Mouse (Mus musculus) testis, adult 2 months (tissue): Measurements from ENCODE around the gene Afg3l1. TPM values are rescaled to one million over a fixed set of nuclear protein-coding genes. Genes with fewer than 3 reads are reported as not detected.

Experiments used
- H3K27ac ChIP-seq: fragments of 200-500 bp; 2 replicates; pipeline ENCODE4 v1.5.1; 2012; ENCODE audit warnings: low read depth, low read length; ENCODE audit not compliant: control insufficient read depth, insufficient read depth
- H3K27me3 ChIP-seq: fragments of 200-500 bp; 2 replicates; pipeline ENCODE4 v1.6.1; 2012; ENCODE audit warnings: mild to moderate bottlenecking, low read length, moderate library complexity; ENCODE audit not compliant: control insufficient read depth, insufficient read depth
- H3K36me3 ChIP-seq: fragments of 200-500 bp; 2 replicates; pipeline ENCODE4 v1.6.1; 2012; ENCODE audit warnings: mild to moderate bottlenecking, low read length; ENCODE audit not compliant: control insufficient read depth, insufficient read depth
- H3K4me1 ChIP-seq: fragments of 200-500 bp; 2 replicates; pipeline ENCODE4 v1.6.1; 2012; ENCODE audit warnings: low read length; ENCODE audit not compliant: control insufficient read depth, insufficient read depth
- H3K4me3 ChIP-seq: fragments of 200-500 bp; 2 replicates; pipeline ENCODE4 v1.5.1; 2012; ENCODE audit warnings: low read depth, mild to moderate bottlenecking, low read length, moderate library complexity, mixed read lengths; ENCODE audit not compliant: control insufficient read depth
- CTCF ChIP-seq: fragments of 200-500 bp; IDR thresholded peaks from 2 replicates; pipeline ENCODE4 v1.5.1; 2012; ENCODE audit warnings: low read depth, mild to moderate bottlenecking, inconsistent platforms, low read length, moderate library complexity; ENCODE audit not compliant: control insufficient read depth, insufficient read depth, insufficient replicate concordance
- POLR2A ChIP-seq: fragments of 200-500 bp; IDR thresholded peaks from 2 replicates; pipeline ENCODE4 v1.6.1; 2012; ENCODE audit warnings: low read depth, mild to moderate bottlenecking, inconsistent platforms, low read length, moderate library complexity; ENCODE audit not compliant: control insufficient read depth
- polyA plus RNA-seq: library from polyadenylated mRNA; depleted of rRNA; stranded (reverse); fragments of >200 nt; gene quantifications from 2 replicates; pipeline ENCODE4 v1.2.3, GENCODE M21; 2012

The Afg3l1 gene
- polyA plus RNA-seq, 1 experiment, result 30.4 TPM

DNA sequence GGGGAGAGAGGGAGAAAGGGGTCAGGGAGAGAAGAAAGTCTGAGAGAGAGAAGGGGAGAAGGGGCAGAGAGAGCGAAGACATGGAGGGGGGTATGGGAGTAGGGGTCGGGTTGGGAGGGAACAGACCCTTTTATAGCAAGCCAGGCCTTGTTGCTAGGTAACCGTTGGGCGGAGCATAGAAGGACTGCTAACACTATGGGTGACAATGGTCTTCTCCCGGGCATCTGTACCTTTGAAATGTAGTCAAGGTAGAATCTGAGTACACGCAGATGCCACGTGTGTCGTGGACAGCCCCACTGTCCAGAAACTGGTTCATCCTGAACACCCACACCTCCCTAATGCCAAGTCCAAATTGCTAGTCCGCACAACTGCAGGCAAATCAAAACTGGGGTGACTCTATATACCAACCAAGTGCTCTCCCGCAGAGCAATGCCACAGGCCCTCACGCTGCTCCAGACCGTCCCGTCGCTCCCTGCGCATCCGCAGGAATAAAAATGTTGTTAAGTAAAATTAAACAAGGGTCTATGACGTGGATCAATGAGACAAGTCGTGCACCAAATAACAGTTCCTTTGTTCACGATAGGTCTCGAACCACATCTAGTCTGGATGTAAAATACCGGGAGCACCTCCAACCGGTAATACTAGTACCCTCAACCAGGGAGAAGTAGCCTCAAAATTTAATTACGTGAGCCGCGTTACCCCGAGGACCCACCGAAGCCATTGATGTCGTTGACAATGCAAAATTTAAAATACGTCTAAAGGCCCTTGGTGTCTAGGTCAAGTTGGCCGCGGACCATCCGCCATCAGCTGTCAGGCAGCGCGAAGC is 579 bp upstream of the Afg3l1 start:
- H3K27ac ChIP-seq, result peak overlapping the region; percentile 97
- H3K36me3 ChIP-seq, result no peaks in the 10 kb centered on the region
- peaks cover 11% of the 10 kb centered on the region for H3K4me1 ChIP-seq
- no peaks in the 10 kb centered on the region for H3K27me3 ChIP-seq
- H3K4me3 ChIP-seq, result peak overlapping the region; percentile 99
- TF ChIP-seq POLR2A (no peak), CTCF (no peak)

DNA sequence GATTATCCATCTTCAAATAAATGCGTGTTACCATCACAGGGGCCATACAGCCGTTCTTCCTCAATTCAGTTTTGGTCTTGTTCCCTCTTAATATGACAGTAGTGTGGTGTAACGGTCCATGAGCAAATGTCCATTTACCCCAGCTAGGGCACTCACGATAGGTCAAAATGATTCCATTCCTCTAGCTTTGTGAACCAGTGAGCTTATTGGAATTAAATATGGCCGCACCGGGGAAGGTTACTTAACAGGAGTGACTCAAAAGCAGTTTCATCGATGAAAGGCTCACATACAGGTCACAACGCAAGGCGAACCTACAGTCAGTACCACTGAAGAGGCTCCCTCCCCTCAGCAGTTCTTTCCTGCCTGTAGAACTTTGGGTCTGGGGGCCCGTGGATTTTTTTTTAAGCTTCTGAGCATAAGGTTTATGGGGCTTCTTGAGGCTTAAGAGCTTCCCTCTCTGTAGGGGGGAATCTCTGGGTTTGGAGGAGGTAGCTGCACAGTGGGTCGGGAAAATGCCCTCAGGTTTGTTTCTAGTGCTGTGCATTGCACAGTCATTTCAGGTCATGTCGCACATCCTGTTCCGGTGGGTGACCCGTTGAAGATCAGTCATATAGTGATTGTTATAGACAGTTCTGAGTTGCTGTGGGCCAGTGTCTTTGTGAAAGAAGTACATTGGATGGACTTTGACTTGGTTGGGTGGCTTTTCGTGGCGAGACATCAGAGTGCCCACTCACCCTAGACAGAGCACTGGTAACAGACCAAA is 934 bp downstream of the Afg3l1 start:
- H3K36me3 ChIP-seq, result no peaks in the 10 kb centered on the region
- H3K4me3 ChIP-seq, result peak overlapping the region; percentile 99
- peak overlapping the region; percentile 97 for H3K27ac ChIP-seq
- TF ChIP-seq POLR2A (no peak), CTCF (no peak)
- H3K4me1 ChIP-seq, result peaks cover 11% of the 10 kb centered on the region
- H3K27me3 ChIP-seq, result no peaks in the 10 kb centered on the region

DNA sequence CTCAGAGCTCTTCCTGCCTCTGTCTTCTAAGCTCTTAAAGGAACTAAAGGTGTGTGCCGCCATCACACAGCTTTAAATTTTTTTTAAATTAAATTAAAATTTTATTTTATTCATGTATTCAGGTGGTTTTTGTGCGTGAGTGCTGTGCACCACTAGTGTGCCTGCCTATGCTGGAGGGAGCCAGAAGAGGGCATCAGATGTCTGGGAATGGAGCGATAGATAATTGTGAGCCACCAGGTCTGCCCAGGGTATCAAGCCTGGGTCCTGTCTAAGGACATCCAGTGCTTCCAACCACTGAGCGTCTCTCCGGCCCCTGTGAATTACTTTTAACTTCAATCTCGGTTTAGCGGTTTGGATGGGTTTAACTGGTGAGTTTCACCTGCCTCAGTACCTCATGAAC is 4.9 kb downstream of the Afg3l1 start:
- Histone ChIP-seq H3K27ac (no peak overlapping the region), H3K36me3 (no peaks in the 10 kb centered on the region; the same call in none of the 2 replicates), H3K4me3 (no peak overlapping the region), H3K4me1 (peaks cover 4% of the 10 kb centered on the region; the same call in 1 of the 2 replicates), H3K27me3 (no peaks in the 10 kb centered on the region)
- TF ChIP-seq POLR2A (no peak), CTCF (no peak)

DNA sequence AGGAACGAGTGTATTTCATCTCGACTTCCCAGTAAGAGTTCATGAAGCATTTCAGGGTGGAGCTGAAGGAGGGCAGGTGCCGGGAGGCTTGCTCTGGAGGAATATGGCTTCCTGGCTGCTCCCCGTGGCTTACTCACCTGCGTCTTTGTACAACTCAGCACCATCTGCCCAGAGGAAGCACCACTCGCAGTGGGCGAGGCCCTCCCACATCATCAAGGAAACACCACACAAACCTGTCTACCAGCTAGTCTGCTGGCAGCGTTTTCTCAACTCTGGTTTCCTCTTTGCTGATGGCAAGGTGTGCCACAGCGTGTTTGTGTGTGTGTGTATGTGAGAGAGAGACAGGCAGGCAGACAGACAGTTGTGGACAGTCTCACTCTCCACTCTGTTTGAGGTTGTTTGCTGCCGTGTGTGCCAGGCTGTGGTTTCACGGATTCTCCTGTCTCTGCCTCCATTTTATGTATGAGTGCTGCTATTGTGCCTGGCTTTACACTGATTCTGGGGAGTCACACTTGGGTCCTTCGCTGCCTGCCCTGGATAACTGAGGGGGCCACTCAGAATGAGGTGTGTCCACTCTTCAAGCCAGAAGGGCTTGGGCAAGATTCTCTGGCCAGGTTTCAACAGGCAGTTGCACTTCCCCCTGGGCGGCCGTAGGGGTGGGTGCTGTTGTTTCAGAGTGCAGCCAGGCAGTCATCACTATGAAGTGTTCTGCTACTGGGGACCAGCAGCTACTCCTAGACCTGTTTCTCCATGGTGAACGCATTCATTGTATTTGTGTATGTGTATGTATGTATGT is 13.8 kb downstream of the Afg3l1 start:
- Histone ChIP-seq H3K36me3 (peaks cover 15% of the 10 kb centered on the region), H3K27me3 (no peaks in the 10 kb centered on the region), H3K4me1 (no peaks in the 10 kb centered on the region), H3K27ac (no peak overlapping the region), H3K4me3 (no peak overlapping the region)
- no peak for TF ChIP-seq POLR2A
- TF ChIP-seq CTCF, result no peak

DNA sequence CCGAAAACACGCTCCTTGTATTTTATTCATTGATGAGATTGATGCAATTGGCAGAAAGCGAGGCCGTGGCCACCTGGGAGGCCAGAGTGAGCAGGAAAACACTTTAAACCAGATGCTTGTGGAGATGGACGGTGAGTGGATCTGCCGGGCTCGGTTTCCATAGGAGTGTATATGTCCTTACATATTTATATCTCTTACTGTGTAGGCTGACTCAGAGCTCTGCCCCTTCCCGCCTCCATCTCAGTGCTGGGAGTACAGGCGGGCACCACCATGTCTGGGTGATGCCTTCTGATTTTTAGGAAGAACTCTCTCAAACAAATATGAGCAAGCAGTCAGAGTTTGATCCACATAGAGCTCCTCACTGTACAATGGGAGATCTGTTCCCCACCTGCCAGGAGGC is 15.2 kb downstream of the Afg3l1 start:
- TF ChIP-seq CTCF (no peak), POLR2A (no peak)

DNA sequence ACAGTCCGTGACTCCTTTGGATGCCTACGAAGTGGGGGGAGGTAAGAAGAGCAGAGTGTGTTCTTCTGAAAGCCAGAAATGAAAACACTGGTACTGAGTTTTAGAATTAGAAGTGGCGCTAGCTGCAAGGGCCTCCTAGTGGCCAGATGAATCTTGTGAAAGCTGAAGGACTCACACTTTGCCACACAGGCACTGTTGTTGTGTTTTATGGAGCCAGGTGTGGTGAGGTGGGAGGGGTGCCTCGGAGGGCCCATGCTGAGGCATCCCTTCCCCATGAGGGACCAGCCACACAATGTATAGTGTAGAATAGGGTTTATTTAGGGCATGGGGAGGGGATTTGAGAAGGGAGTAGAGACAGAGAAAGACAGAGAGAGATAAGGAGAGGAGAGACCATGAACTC is 20.0 kb downstream of the Afg3l1 start:
- no peak for TF ChIP-seq POLR2A
- no peak for TF ChIP-seq CTCF
- H3K4me1 ChIP-seq, result no peaks in the 10 kb centered on the region
- H3K27ac ChIP-seq, result no peak overlapping the region
- no peak overlapping the region for H3K4me3 ChIP-seq
- H3K36me3 ChIP-seq, result peaks cover 10% of the 10 kb centered on the region
- no peaks in the 10 kb centered on the region for H3K27me3 ChIP-seq

More for the DNA sequence above, 15.2 kb downstream of the Afg3l1 start:
- Histone ChIP-seq H3K4me3 (no peak overlapping the region), H3K4me1 (no peaks in the 10 kb centered on the region), H3K27me3 (no peaks in the 10 kb centered on the region), H3K27ac (no peak overlapping the region), H3K36me3 (peaks cover 15% of the 10 kb centered on the region)
